Mouse (Mus musculus) hindlimb bud, embryonic 11.5 days (tissue): ENCODE data around the gene Arhgef12.
"Not testable (repeated sequence)": the region's sequence is repeated elsewhere in the genome, so short reads cannot be mapped to it uniquely, and the experiment has no call there.

Experiments used
- DNase-seq: peaks from one replicate; pipeline ENCODE4 v3.0.0-alpha.2; 2012; ENCODE audit warnings: low read depth, low spot score; ENCODE audit errors: extremely low spot score

Gene Arhgef12

DNA sequence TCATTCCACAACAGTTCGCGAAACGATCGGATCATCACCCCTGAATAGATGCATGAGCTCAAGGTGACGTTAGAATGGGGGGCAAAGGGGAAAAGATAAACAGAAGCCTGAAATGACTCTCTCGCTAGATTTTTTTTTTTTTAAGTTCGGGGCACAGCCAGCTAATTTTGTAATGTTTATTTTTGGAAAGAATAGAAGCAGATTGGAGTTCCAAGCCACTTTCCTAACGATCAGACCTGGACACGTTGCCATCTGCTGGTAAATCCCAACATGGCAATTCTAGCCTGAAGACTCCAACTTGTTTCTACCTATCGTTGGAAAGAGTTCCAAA, at the start of gene Arhgef12:
TSS of gene Arhgef12 (minus strand) at position 53 of the 331 bp plus-strand sequence.
- no peak for DNase-seq

DNA sequence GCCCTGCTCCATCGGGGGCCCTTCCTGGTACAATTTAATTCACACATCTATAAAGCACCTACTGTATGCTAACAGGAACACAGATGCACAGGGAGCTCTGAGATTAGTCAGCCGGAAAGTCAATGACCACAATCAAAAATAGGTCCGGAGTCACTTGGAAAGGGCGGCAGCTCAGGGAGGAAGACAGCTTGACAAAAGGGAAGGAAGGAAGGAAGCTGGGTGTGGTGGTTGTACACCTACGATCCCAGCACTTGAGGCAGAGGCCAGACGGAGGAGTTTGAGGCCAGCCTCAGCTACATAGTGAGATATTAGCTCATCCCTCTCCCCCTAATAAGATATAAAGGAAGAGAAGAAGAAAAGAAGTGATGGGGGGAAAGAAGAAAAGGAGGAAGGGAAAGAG, 48.9 kb upstream of the Arhgef12 start:
- DNase-seq = no peak

DNA sequence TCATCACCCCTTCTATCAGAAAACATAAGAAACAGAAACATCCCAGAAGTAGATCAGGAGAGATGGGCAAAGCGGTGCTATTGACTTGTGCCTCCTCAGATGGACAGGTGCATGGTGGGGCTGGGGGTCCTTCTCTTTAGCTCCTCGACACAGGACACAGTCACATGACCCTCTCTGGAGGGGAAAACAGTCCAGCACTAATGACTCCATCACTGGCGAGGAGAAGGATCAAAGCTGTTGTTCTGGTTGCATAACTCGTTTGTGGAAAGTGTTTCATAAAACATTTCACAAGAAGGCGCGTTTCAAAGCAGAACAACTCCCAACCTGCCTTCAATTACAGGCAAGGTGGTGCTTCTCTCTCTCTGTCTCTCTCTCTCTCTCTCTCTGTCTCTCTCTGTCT, 44.7 kb upstream of the Arhgef12 start:
- DNase-seq = no peak

DNA sequence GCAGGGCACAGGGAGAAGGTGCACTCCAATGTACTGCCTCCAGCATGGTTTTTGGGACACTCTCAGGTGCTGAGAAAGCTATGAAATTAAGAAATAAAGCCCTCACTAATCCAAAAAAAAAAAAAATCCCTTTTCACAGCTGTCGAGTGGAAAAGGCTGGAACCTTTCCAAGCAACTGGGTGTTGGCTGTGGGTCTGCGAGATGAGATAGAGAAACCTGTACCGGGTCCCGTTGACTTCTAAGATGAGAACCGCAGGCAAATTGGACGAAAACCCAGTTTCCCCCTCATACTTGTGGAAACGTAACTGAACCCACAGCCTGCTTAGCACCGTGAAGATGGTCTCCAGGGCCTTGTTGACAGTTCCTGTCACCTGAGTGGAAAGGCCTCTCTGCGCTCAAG, 43.9 kb upstream of the Arhgef12 start:
- DNase-seq = no peak

DNA sequence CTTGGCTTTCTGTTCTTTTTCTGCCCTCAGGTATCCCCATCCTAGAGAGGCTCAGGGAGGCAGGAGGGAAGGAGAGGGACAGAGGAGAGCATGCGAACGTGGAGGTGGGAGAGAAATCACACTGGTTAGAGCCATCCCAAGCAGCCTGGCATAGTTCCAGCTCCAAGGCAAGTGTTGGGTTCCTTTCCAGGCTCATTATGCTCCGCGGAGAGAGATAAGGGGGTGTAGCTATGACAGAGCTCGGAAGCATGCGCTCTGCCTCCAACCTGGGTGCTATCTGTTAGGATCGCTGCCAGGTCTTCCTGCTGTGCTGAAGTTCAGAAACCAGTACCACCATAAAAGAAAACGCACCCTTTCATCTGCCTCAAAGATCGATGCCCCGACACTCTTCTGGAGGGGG, 43.0 kb upstream of the Arhgef12 start:
- DNase-seq = no peak

DNA sequence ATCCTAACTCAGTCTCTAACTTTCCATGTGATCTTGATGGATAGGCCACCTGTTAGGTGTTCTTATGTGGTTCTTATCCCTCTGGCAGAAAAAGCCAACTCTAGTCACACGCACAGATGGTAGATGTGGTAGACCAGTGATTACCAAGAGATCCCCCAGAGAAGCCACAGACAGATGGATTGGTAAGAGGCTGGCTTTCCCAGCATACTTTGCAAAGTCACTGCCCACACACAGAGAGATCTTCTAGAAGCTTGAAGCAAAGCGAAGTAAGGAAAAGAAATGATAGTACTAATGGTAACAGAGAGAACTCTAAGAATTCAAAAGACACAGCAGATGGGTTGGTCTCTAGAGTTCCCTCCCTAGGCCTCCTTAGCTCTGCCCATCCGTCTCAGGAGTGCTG, 42.5 kb upstream of the Arhgef12 start:
- no peak for DNase-seq

DNA sequence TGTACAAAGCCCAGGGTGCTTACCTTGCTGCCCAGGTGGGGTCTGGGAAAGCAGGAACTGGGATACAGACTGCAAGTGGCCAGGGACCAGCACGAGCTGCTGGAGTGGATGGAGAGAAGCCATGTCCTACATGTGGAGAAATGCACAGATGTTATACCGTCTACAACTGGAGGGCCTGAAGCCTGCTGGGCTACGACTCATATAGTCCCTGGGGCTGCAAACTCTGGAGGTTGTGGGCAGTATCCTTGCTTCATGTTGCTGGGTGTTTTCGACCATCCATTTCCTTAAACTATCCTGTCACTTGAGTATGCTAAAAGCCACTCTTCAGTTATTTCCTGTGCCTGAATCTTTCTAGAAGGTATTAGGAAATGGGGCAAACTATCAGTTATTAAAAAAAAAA, 38.2 kb upstream of the Arhgef12 start:
- no peak for DNase-seq

DNA sequence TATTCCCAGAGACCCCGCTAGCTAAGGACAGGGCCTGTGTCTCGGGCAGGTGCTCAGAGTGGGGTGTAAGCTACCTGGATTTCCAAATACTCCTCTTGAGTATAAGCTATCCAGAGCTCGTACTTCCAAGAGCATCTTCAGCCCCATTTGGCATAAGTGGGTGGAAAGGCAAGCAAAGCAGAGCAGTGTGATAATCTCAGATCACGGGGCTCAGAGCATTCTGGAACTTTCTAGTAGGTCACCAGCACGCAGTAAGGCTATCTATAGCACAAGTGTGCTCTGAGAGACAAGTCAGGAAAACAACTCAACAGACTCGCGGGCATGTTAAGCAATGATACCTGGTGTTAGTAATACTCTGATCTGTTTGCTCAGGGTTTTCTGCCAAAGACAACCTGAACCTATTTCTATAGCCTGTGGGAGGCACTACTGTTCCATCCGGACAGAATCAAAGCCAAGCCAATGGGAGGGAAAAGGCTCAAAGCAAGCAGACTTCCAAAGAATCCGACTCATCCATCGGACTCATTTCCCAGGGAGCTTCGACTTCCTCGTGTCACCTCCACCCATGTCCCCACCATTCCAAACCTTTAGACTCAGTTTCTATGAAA, 37.3 kb upstream of the Arhgef12 start:
- DNase-seq = no peak

DNA sequence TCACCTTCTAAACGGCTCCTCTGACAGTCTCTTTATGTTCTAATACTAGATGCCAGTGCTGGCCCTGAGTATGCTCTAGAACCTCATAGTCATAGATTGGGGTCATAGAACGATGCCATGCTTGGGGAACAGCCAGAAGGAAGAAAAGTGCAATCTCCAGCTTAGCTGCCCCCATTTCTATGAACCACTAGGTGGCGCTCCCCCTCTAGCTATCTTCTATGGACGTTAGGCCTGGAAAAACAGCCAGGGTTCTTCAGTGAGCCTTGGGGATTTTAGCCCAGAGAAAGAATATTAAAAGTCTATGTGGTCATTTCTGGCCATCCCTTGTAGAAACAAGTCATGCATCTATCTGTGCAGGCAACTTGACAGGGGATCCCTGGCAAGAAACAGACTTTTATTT, 34.8 kb upstream of the Arhgef12 start:
- peak; percentile 56 for DNase-seq

DNA sequence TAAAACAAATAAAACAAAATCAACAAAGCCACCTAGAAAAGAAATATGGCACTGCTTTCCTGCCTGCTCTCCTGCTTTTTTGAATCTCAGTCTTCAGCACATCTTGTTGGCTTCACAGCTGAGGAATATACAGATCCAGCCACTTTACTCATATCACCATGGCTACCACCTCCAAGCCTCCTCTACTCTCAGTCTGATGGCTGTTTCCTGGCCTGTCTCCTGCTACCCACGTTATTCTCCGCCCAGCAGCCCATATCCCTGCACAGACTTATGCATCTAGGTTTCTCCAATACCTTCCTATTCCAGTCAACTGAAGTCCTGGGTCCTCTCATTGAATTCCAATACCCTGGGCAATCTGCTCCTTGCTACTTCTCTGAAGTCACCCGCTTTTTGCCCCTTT, 26.5 kb upstream of the Arhgef12 start:
- DNase-seq = no peak

DNA sequence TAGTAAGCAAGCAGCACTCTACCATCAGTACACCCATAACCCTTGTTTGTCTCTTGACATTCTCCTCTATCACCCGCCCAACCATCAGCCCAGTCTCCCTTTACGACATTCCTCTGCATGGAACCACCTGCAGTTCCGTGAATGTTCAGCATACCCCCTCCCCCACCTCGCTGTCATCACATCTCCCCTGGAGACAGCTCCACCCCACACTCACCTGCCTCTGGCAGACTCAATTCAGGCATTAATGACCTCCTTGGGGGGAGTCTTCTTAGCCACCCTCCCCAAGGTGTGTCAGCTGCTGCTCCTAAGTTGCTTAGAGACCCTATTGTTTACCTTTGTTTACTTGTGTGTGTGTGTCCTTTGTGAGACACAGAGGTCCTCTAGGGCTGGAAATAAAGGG, 25.3 kb upstream of the Arhgef12 start:
- DNase-seq = no peak

DNA sequence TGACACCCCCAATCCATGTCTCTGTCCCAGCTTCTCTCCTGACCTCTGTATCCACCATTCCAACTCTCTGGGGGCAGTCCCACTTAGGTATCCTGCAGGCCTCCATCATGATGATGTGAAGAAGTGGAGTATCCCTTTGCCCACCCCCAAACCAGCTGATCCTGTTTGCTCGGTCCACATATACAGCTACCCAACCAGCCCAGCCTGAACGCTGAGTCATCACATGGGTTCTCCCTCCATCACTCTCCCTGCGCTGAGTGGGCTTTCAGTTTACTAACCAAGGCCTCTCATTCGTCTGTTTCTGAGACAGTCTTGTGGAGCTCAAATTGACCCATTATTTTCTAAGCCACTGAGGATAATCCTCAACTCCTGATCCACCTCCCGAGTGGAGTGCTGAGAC, 24.9 kb upstream of the Arhgef12 start:
- DNase-seq = no peak

DNA sequence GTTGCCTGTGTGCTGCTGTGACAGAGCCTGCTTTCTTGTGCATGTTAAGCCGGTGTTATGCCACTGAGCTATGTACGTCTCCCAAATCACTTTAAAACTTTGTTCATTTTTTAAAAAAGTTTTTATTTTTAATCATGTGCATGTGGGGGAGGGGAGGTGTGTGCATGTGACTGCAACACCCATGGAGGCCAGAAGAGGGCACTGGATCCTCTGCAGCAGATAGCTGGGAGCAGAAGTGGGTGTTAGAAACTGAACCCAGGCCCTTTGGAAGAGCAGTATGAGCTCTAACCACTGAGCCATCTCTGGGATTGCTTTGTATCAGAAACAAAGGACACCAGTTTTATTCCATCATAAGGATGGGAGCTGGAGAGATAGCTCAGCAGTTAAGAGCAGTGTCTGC, 23.6 kb upstream of the Arhgef12 start:
- no peak for DNase-seq

DNA sequence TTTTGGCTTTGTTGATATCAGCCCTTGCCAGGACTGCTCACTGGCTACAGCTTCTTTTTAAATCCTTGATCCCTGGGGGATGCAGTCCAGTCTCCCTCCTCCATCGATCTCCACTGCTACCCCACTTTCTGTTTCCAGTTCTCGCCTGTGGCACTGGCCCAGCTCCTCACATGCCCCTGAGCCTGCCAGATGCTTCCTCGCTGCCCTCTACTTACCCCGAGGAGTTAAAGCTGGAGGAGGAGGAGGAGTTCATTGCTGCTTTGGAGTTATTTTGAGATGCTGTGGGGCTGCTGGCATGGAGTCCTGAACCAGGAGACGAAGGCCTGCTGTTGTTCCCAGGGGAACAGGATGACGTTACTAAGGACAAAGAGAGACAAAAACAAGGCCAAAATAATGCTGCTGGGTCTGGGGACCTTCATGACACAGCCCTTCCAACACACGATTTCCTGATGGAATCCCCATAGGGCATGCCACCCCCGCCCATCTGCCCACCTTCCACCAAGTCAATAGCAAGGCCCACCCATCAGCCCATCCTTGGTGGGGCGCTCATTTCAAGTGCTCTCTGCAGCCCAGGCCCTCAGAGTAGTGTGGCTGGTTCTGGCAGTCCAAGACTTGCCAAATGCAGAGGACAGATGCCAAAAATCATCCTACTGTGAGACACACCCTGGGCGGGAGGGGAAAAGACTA, 20.2 kb upstream of the Arhgef12 start:
- no peak for DNase-seq

DNA sequence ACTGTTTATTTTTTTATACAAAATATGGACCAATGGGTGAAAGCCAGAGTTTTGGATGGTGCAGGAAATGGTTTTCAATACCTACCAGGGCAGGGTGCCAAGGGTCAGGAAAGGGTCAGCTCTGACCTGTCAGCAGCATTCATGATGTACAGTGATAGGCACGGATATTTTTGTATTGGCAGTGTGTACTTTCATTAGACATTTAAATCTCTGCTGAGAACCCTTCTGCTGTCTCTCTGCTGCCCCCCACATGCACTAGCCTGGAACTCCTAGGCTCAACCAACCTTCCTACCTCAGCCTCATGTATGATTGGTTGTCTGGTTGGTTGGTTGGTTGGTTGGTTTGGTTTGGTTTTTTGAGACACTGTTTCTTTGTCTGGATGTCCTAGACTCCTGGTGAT, 15.3 kb upstream of the Arhgef12 start:
- DNase-seq = no peak

DNA sequence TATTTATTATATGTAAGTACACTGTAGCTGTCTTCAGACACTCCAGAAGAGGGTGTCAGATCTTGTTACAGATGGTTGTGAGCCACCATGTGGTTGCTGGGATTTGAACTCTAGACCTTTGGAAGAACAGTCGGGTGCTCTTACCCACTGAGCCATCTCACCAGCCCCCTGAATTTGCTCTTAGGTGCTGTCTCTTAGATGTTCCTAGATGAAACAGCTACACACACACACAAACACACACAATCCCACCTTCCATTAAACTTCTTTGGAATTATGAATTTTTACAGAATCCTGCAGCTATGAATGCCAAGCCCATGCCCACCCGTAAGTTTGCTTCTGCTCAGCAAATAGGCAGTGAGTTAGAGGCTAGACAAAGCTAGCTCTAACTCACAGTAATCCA, 14.9 kb upstream of the Arhgef12 start:
- DNase-seq = not testable (repeated sequence)

DNA sequence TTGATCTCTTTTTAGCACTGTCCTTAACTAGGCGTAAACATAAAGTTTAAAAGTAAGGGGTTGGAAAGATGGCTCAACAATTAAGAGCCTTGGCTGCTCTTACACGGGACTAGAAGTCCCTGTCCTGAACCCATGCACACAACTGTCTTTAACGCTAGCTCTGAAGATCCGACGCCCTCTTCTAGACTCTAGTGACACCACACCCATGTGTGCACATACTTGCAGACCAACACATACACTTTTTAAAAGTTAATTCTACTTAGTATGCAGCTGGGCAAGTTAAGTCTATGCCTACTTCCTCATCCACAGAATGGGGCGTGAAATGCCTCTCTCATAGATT, 9.9 kb upstream of the Arhgef12 start:
- DNase-seq = no peak

DNA sequence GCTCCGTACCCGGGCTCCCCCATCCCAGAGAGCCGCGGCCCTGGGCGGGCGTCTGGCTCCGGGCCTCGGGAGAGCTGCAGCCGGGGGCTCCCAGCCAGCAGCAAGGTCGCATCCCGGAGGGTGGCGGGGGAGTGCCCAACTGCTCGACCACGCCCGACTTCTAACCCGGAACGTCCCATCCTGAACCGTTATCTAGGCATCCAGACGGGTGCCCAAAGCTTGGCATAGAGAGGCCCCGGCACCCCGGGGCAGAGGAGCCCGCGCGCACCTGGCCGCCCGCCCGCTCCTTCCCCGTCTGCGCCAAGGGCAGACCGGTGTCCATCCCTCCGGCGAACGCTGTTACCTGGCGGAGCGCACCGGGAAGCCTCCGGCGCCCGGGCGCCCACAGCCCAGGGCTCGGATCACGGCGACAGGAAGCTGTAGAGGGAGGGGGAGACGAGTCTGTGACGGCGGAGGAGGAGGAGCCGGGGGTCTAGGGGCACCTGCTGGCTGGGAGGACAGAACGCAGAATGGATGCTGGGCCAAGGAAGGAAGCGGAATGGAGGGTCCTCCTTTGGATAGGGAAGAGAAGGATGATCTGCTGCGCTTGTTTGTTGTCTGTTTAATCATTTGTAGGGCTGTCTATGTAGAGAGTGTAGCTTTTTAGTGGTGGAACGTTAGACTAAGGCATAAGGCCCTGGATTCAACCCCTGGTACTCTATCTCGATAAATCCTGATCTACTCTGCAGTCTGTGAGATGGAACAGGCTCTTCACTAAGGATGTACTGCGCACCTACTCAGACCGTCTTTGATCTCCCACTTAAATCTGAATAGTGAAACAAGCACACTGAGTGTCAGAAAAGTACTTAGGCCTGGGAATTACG, 9.3 kb upstream of the Arhgef12 start, which contains the start of gene Tmem136:
TSS of gene Tmem136 (minus strand) at position 437 of the 863 bp plus-strand sequence.
- DNase-seq = no peak

DNA sequence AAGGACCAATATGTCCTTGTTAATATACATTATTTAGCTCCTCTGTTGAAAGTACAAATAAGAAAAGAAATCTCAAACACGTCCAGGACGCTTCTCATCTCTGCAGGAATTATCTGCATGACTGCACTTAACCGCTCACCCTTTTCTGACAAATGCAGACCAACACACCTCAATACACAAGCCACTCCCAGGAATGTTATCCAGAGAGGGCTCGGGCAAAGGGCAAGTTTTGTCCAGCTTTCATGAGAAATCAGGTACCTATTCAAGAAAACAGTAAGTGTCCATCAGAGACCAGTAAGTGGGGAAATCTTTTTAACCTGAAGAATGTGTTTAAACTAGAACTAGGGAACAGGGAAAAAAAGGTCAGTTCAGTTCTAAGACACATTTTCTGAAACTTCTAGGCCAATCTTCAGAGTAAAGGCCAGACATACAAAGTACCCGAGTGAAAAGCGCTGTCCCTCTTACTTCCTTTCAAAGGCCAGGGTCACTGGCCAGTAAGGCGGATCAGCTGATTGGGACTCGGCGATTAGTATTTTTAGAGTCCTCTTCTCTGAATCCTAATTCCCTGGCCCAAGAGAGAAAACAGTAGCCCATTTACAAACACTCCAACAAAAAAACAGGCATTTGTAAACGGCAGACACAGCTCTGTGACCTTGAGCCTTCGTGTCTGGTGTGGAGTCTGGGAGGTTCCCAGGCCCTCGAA, 8.5 kb upstream of the Arhgef12 start:
- no peak for DNase-seq

DNA sequence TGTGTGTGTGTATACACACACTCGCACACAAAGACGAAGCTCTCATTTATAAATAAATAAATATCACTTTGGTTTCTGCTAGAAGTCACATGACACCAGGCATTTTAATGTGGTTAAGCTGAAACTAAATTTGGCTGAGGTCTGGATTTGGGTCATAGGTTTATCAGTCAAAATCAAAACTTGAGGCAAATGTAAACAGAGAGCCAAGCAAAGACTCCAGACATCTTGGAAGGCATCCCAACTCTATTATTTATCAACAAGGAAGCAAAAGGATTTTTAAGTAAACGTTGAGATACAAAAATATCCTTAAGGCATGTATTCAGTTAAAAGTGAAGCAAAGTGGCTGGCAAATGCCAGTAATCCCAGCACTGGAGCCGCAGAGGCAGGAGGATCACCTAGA, 7.8 kb upstream of the Arhgef12 start:
- no peak for DNase-seq

DNA sequence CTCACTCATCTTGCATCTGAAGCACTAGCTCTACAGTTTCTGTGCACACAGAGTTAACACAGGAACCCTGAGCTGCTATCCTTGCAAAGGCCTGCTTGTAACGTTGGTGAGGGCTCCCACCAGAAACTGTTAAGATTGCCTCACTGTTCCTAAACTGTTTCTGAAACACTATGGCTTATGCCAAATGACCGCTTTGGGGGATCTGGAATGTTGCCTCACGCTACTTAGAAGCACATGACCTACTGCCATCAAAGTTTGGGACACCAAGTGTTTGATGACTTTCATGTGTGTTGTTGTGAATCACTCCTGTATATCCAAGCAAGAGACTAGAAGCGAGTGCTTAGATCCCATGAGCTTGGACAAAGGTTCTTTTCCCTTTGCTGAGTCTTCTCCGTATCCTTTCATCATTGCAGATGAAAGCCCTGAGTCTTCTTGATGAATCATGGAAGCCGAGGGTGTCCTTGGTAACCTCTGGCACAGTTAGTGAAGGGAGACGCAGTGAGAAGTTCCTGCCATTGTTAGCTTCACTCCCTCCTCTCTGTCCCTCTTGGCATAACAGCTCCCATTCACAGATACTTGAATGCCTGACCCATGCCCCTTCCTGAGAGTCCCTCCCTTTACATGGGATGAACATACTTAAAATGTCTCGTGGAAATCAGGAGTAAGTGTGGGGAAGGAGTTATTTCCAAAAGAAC, 3.4 kb upstream of the Arhgef12 start:
- no peak for DNase-seq
